Mouse (Mus musculus): ENCODE measurements at regions not wholly inside any gene's neighbourhood (a gene's known extent, or its start where the extent isn't known, plus 50 kb on each side); places are given as distances from the start of the nearest gene placed in this dataset.

DNA sequence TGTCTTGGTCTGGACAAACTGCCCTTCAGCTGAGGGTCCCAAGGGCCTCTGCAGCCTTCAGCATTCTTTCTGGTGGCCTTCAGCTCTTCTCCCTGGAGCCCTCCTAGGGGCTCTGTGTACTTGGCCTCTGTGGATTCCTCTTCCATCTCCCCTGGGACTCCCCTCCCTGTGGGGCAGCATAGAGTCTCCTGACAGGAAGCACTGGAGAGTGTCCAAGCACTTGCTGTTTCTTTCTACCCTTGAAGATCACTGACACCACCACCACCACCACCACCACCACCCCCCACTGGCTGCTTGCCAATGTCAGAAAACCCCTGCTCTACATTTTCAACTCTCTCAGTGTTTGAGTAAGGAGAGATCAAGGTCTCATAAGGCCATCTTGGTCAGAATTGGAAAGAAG lies 206.3 kb downstream of the Irs2 start:
- Histone ChIP-seq H3K9me3 (ENCODE audit: control insufficient read depth, low read length) (no peaks in the 10 kb centered on the region), H3K4me3 (ENCODE audit: low read length) (no peak overlapping the region), H3K9ac (ENCODE audit: low read depth, low read length) (no peak overlapping the region), H3K4me2 (ENCODE audit: low read depth, low read length) (no peak overlapping the region), H3K27me3 (replicated peaks; ENCODE audit: control insufficient read depth, insufficient read depth, low read length) (no peaks in the 10 kb centered on the region), H3K36me3 (ENCODE audit: control insufficient read depth, insufficient read depth, low read length) (no peaks in the 10 kb centered on the region), H3K4me1 (ENCODE audit: control insufficient read depth, insufficient read depth, low read length) (peaks cover 3% of the 10 kb centered on the region; the same call in 1 of the 2 replicates), H3K27ac (ENCODE audit: low read length) (no peak overlapping the region)
- no peak for ATAC-seq

DNA sequence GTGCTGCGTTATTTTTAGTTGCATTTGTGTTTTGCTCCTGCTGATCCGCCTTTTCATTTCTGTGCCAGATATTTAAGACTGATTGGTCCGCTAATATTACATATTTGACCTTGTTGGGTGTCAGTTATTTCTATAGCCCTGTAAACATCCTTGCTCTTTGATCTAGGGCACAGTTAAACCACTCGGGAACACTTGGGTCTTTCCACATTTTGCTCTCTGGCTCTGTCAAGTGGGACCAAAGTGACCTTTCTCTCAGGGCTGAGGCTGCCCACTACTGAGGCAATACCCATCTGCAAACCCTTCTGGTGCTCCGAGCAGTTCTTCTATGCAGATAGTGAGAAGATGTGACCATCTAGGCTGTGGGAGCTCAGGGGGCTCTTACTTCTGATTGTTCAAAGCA lies 206.7 kb downstream of the Irs2 start:
- no peak overlapping the region for H3K4me2 ChIP-seq (ENCODE audit: low read depth, low read length)
- H3K4me1 ChIP-seq (ENCODE audit: control insufficient read depth, insufficient read depth, low read length): peaks cover 3% of the 10 kb centered on the region; the same call in 1 of the 2 replicates
- no peak overlapping the region for H3K27ac ChIP-seq (ENCODE audit: low read length)
- no peak overlapping the region for H3K9ac ChIP-seq (ENCODE audit: low read depth, low read length)
- no peaks in the 10 kb centered on the region for H3K9me3 ChIP-seq (ENCODE audit: control insufficient read depth, low read length)
- ATAC-seq: no peak
- WGBS: 74% methylated on average over 5 of the region's 5 CpGs
- H3K36me3 ChIP-seq (ENCODE audit: control insufficient read depth, insufficient read depth, low read length): no peaks in the 10 kb centered on the region
- H3K4me3 ChIP-seq (ENCODE audit: low read length): no peak overlapping the region
- no peaks in the 10 kb centered on the region for H3K27me3 ChIP-seq (replicated peaks; ENCODE audit: control insufficient read depth, insufficient read depth, low read length)

GRCm38 (mm10) chr8:10798444-10798843 lies 209.8 kb downstream of the Irs2 start:
- H3K9ac ChIP-seq (ENCODE audit: low read depth, low read length): no peak overlapping the region
- no peak for ATAC-seq
- WGBS: 87% methylated on average over 1 of the region's 1 CpGs
- no peak overlapping the region for H3K4me2 ChIP-seq (ENCODE audit: low read depth, low read length)
- no peaks in the 10 kb centered on the region for H3K36me3 ChIP-seq (ENCODE audit: control insufficient read depth, insufficient read depth, low read length)
- no peak overlapping the region for H3K4me3 ChIP-seq (ENCODE audit: low read length)
- no peaks in the 10 kb centered on the region for H3K4me1 ChIP-seq (ENCODE audit: control insufficient read depth, insufficient read depth, low read length)
- H3K27ac ChIP-seq (ENCODE audit: low read length): no peak overlapping the region
- no peaks in the 10 kb centered on the region for H3K27me3 ChIP-seq (replicated peaks; ENCODE audit: control insufficient read depth, insufficient read depth, low read length)
- H3K9me3 ChIP-seq (ENCODE audit: control insufficient read depth, low read length): no peaks in the 10 kb centered on the region

- ATAC-seq: no peak
- H3K27me3 ChIP-seq (replicated peaks; ENCODE audit: control insufficient read depth, insufficient read depth, low read length): no peaks in the 10 kb centered on the region
- WGBS: 59% methylated on average over 10 of the region's 10 CpGs
- no peak overlapping the region for H3K4me2 ChIP-seq (ENCODE audit: low read depth, low read length)
- H3K9me3 ChIP-seq (ENCODE audit: control insufficient read depth, low read length): no peaks in the 10 kb centered on the region
- H3K4me1 ChIP-seq (ENCODE audit: control insufficient read depth, insufficient read depth, low read length): no peaks in the 10 kb centered on the region
- H3K27ac ChIP-seq (ENCODE audit: low read length): no peak overlapping the region
- no peak overlapping the region for H3K4me3 ChIP-seq (ENCODE audit: low read length)
- H3K36me3 ChIP-seq (ENCODE audit: control insufficient read depth, insufficient read depth, low read length): no peaks in the 10 kb centered on the region
- H3K9ac ChIP-seq (ENCODE audit: low read depth, low read length): no peak overlapping the region
Observed at GRCm38 (mm10) chr8:10794367-10795189, 213.7 kb downstream of the Irs2 start.

DNA sequence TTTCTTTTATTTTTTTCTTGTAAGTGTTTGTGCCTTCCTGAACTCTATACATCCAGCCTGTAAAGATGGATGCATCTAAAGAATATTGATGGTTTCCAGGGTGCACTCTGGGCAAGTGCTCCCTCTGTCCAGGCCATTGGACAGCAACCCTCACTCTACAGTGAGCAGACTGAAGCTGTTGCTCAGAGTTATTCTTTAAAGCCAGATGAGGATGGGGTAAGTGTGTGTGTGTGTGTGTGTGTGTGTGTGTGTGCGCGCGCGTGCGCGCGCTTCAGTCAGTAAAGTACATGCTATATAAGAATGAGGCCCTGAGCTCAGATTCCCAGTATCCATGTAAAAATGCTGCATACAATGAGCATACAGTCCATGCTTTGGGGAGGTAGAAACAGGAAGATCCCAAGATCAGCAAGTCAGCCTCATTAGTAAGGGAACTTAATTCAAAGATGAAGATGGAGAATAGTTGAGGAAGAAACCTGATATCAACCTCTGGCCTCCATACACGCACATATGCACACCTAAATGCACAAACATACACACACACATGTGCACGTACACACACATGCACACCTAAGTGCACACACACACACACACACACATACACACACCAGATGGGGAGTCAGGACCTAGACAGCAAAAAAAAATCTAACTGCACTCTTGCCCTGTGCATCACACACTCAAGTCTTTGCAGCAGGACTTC lies 214.4 kb downstream of the Irs2 start:
- no peak for ATAC-seq
- H3K9ac ChIP-seq (ENCODE audit: low read depth, low read length): no peak overlapping the region
- no peaks in the 10 kb centered on the region for H3K36me3 ChIP-seq (ENCODE audit: control insufficient read depth, insufficient read depth, low read length)
- H3K4me2 ChIP-seq (ENCODE audit: low read depth, low read length): no peak overlapping the region
- H3K27ac ChIP-seq (ENCODE audit: low read length): no peak overlapping the region
- H3K27me3 ChIP-seq (replicated peaks; ENCODE audit: control insufficient read depth, insufficient read depth, low read length): no peaks in the 10 kb centered on the region
- H3K9me3 ChIP-seq (ENCODE audit: control insufficient read depth, low read length): no peaks in the 10 kb centered on the region
- H3K4me1 ChIP-seq (ENCODE audit: control insufficient read depth, insufficient read depth, low read length): no peaks in the 10 kb centered on the region; the same call in 1 of the 2 replicates
- H3K4me3 ChIP-seq (ENCODE audit: low read length): no peak overlapping the region
- 96% methylated on average over 9 of the region's 9 CpGs for whole genome bisulfite sequencing

DNA sequence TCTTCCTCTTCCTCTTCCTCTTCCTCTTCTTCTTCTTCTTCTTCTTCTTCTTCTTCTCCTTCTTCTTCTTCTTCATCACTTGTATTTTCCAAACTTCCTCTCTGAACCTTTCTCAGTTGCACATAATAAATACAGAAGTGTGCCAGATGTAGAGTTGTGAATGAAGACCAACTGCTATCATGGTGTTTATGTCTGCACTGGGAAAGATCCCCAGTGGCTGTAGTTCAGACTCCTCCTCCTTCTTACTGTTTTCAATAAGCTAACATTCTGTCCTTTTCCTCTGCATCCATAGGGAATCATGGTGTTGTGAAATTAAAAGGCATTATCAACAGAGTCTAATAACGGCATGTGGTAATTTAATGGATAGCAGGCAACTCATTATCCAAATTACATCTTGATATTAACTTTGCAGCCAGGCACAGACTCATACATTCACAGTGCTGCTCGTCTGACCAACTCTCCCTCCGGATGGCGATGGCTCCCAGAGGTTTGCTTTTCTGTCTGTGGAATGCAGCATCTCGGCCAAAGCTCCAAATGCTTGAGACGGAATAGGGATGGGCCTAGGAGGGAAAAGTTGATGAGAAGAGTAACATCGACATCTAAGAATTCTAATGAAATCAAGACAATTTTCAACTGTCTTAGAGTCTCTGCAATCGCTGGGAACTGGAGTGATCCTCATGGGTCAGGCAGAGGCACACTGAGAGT lies 219.6 kb downstream of the Irs2 start:
- no peak for ATAC-seq
- Histone ChIP-seq H3K4me2 (ENCODE audit: low read depth, low read length) (no peak overlapping the region), H3K9ac (ENCODE audit: low read depth, low read length) (no peak overlapping the region), H3K9me3 (ENCODE audit: control insufficient read depth, low read length) (no peaks in the 10 kb centered on the region), H3K36me3 (ENCODE audit: control insufficient read depth, insufficient read depth, low read length) (no peaks in the 10 kb centered on the region), H3K4me1 (ENCODE audit: control insufficient read depth, insufficient read depth, low read length) (no peaks in the 10 kb centered on the region; the same call in 1 of the 2 replicates), H3K4me3 (ENCODE audit: low read length) (no peak overlapping the region), H3K27ac (ENCODE audit: low read length) (0 out of 2 replicates have a peak overlapping the region, but pooled peaks have one; percentile 18), H3K27me3 (replicated peaks; ENCODE audit: control insufficient read depth, insufficient read depth, low read length) (no peaks in the 10 kb centered on the region)
- 64% methylated on average over 8 of the region's 8 CpGs for WGBS

- Histone ChIP-seq H3K9me3 (ENCODE audit: control insufficient read depth, low read length) (no peaks in the 10 kb centered on the region), H3K4me2 (ENCODE audit: low read depth, low read length) (no peak overlapping the region), H3K9ac (ENCODE audit: low read depth, low read length) (no peak overlapping the region), H3K4me3 (ENCODE audit: low read length) (no peak overlapping the region), H3K36me3 (ENCODE audit: control insufficient read depth, insufficient read depth, low read length) (no peaks in the 10 kb centered on the region), H3K27ac (ENCODE audit: low read length) (no peak overlapping the region), H3K4me1 (ENCODE audit: control insufficient read depth, insufficient read depth, low read length) (no peaks in the 10 kb centered on the region; the same call in 1 of the 2 replicates), H3K27me3 (replicated peaks; ENCODE audit: control insufficient read depth, insufficient read depth, low read length) (no peaks in the 10 kb centered on the region)
- ATAC-seq: no peak
- 50% methylated on average over 4 of the region's 4 CpGs for WGBS
Observed at GRCm38 (mm10) chr8:10785801-10786200, 222.5 kb downstream of the Irs2 start.

DNA sequence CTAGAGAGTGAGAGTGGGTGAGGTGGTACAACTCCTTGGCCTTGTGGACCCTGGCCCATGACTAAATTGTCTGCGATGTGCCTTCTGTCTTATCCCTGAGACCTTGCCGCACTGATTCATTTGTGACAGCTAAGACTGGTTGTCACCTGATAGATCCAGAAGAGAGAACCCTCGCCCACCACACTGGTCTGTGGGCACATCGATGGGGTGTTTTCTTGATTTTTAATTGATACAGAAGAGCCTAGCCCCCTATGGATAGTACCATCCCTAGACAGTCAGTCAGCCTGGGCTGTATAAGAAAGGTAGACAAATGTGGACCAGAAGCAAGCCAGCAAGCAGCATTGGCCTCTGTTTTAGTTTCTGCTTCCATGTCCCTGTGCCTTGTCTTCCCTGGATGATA lies 222.9 kb downstream of the Irs2 start:
- H3K4me2 ChIP-seq (ENCODE audit: low read depth, low read length): no peak overlapping the region
- 92% methylated on average over 4 of the region's 4 CpGs for WGBS
- no peak for ATAC-seq
- H3K4me3 ChIP-seq (ENCODE audit: low read length): no peak overlapping the region
- no peaks in the 10 kb centered on the region for H3K27me3 ChIP-seq (replicated peaks; ENCODE audit: control insufficient read depth, insufficient read depth, low read length)
- no peaks in the 10 kb centered on the region for H3K9me3 ChIP-seq (ENCODE audit: control insufficient read depth, low read length)
- H3K4me1 ChIP-seq (ENCODE audit: control insufficient read depth, insufficient read depth, low read length): no peaks in the 10 kb centered on the region; the same call in 1 of the 2 replicates
- no peaks in the 10 kb centered on the region for H3K36me3 ChIP-seq (ENCODE audit: control insufficient read depth, insufficient read depth, low read length)
- H3K27ac ChIP-seq (ENCODE audit: low read length): no peak overlapping the region
- no peak overlapping the region for H3K9ac ChIP-seq (ENCODE audit: low read depth, low read length)

GRCm38 (mm10) chr8:10784481-10784880 lies 223.8 kb downstream of the Irs2 start:
- Histone ChIP-seq H3K4me1 (ENCODE audit: control insufficient read depth, insufficient read depth, low read length) (no peaks in the 10 kb centered on the region; the same call in 1 of the 2 replicates), H3K36me3 (ENCODE audit: control insufficient read depth, insufficient read depth, low read length) (no peaks in the 10 kb centered on the region), H3K9me3 (ENCODE audit: control insufficient read depth, low read length) (no peaks in the 10 kb centered on the region), H3K4me2 (ENCODE audit: low read depth, low read length) (no peak overlapping the region), H3K4me3 (ENCODE audit: low read length) (no peak overlapping the region), H3K9ac (ENCODE audit: low read depth, low read length) (no peak overlapping the region), H3K27ac (ENCODE audit: low read length) (no peak overlapping the region), H3K27me3 (replicated peaks; ENCODE audit: control insufficient read depth, insufficient read depth, low read length) (no peaks in the 10 kb centered on the region)
- no peak for ATAC-seq
- WGBS: 55% methylated on average over 1 of the region's 1 CpGs
